Mouse (Mus musculus): Measurements from ENCODE around the gene Ntrk3. TPM values are rescaled to one million over a fixed set of nuclear protein-coding genes. Genes with fewer than 3 reads are reported as not detected.

Gene Ntrk3
- total RNA-seq, 2 experiments from 2014 or later, result 1.1 to 1.5 TPM

DNA sequence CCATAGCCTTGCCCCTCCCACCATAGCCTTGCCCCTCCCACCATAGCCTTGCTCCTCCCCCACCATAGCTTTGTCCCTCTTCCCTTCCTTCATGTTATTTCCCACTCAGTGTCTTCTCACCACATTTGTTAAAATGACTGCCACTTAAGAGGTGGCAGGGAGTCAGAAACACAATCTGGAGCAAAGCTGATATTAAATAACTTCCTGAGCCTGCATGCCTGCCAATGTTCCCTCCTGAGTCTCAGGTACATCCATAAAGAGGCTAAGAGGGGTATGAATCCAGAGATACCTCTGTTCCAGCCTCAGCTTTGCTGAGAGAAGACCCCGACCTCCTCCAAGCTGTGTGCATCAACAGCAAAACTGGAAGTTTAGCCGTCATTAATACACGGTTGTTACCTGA, 172.4 kb downstream of the Ntrk3 start:
- DNase-seq, result no peak
- TF ChIP-seq CTCF (IDR thresholded peaks at IDR 0.05), result no peak
- Histone ChIP-seq H3K4me3 (no peak overlapping the region), H3K27ac (no peak overlapping the region)
- intact Hi-C loops (cut with DNase I), result no loop called here

DNA sequence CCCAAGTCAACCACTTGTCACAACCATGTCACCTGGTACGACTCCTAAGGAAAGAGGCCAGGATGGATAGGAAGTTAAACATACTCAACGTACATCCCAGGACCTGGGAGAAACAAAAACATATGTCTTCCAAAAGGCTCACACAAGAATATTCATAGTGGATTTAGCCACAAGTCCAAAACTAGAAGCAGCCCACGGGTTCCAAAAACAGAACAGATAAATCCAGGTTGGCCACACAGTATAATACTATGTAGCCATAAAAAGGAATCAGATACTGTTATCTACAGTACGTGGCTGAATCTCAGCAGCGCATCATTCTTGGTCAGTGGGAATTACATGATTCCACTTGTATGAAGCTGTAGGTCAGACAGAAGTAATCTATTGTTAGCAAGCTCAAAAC, 179.3 kb downstream of the Ntrk3 start:
- no peak overlapping the region for H3K4me3 ChIP-seq
- TF ChIP-seq CTCF (IDR thresholded peaks at IDR 0.05), result no peak
- no peak for DNase-seq
- intact Hi-C loops (cut with DNase I), result no loop called here
- no peak overlapping the region for H3K27ac ChIP-seq

DNA sequence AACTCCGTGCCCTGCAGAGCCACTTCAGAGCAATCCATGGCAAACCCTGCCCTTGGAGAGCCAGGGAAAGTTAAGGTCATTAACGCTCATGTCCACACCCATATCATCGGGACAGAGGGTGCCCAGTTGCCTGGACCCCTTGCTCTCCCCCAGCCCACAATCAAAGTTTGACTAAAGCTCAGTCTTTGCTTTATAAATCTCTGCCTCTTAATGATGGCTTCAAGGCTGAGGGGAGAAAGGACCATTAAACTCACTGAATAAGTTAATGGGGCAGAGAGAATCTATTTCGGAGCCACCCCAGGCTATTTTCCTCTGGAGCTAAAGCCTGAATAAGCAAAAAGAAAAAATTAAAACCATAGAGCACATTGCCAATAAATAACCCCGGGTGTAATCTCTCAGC, 182.3 kb downstream of the Ntrk3 start:
- Histone ChIP-seq H3K4me3 (no peak overlapping the region), H3K27ac (no peak overlapping the region)
- intact Hi-C loops (cut with DNase I), result no loop called here
- DNase-seq, result no peak
- TF ChIP-seq CTCF (IDR thresholded peaks at IDR 0.05), result no peak

DNA sequence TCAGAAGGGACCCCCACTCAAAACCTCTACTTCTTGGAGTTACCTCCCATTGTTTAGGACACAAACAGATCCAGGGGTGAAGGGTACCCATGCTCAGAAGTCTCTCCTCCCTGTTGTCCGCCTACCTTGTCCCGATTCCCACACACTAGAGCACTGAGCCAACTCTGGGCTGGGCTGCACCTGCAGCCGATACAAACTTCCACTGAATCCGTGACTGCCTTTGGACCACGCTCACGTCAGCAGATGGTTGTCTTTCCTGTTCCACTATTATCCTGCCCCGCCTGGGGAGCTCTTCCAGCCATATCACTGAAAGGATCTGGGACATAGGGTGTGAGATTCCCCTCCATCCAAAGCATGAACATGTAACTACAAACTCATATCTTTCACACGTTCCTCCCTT, 188.4 kb downstream of the Ntrk3 start:
- no peak for TF ChIP-seq CTCF (IDR thresholded peaks at IDR 0.05)
- H3K27ac ChIP-seq, result no peak overlapping the region
- H3K4me3 ChIP-seq, result no peak overlapping the region
- DNase-seq, result no peak
- intact Hi-C loops (cut with DNase I), result no loop called here

DNA sequence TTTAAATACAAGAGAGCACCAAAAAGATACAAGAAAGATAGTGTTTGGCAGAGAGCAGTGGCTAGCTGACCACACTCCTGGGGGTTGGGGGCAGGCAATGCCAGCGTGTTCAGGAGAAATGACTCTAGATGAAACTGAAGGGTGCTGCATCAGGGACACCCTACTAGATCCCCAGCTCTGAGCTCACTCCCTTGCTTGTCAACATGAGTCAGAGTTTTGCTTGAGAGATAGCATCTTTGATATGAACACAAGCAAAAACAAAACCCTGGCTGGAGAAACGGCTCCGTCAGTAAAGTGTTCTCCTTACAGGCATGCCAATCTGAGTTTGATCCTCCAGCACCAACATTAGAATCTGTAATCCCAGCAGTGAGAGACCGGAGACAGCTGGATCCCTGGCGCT, 189.1 kb downstream of the Ntrk3 start:
- intact Hi-C loops (cut with DNase I), result no loop called here
- H3K27ac ChIP-seq, result no peak overlapping the region
- H3K4me3 ChIP-seq, result no peak overlapping the region
- no peak for DNase-seq
- no peak for TF ChIP-seq CTCF (IDR thresholded peaks at IDR 0.05)

DNA sequence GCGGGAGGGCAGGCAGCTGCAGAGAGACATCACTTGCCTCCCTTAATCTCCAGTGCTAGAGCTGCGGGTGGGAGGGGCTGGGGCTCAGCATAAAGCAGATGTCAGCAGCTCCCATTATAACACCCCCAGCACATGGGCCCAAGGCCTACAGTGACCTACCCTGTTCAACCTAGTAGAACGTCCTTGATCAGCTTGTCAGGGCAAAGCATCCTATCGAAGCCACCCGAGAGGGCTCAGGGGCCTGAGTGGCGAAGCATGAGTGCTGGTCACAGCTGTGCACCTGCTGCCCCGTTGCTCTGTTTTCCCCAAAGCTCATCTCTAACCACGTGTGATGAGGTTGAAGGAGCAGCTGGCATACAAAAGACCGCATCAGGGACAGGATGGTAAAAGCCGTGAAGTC, 191.3 kb downstream of the Ntrk3 start:
- TF ChIP-seq CTCF (IDR thresholded peaks at IDR 0.05), result no peak
- no peak overlapping the region for H3K27ac ChIP-seq
- intact Hi-C loops (cut with DNase I), result no loop called here
- no peak overlapping the region for H3K4me3 ChIP-seq
- DNase-seq, result no peak

DNA sequence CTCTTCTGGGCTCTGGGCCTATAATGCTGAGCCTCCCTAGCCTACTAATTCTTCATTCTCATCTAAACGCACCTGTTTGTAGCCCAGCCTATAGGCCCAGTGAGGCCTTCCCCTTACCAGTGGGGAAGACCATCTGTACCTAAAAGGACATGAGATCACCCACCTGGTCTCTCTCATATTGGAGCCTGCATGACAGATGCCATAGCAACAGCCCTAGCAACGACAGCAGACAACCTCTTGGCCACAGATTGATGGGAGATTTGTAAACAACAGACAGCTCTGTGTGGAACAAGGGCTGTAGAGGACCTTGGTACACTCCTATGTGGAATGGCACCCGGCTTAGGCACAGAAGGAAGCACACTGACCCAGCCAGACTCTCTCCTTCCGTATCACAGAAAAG, 195.3 kb downstream of the Ntrk3 start:
- intact Hi-C loops (cut with DNase I), result no loop called here

DNA sequence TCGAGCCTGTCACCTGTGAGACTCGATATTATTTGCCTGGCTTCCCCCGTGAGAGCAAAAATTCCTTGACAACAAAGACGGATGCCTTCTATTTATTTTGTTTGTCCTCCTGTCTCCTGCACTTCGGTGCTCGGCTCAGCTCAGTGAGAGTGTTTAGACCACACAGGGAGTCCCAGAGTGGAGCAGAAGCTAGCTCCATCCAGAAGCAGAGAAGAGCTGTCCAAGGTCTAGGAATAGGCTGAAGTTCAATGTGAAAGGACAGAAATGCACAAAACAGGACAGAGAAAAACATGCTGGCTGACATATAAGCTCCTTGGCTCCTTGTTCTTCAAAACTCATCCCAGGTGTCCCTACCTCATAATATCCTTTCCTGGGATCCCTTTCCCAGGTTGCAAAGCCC, 207.5 kb downstream of the Ntrk3 start:
- no peak for DNase-seq
- H3K27ac ChIP-seq, result no peak overlapping the region
- intact Hi-C loops (cut with DNase I), result no loop called here
- no peak overlapping the region for H3K4me3 ChIP-seq
- TF ChIP-seq CTCF (IDR thresholded peaks at IDR 0.05), result no peak

More for the DNA sequence above, 195.3 kb downstream of the Ntrk3 start:
- no peak for TF ChIP-seq CTCF (IDR thresholded peaks at IDR 0.05)
- no peak overlapping the region for H3K27ac ChIP-seq
- no peak overlapping the region for H3K4me3 ChIP-seq
- DNase-seq, result no peak

DNA sequence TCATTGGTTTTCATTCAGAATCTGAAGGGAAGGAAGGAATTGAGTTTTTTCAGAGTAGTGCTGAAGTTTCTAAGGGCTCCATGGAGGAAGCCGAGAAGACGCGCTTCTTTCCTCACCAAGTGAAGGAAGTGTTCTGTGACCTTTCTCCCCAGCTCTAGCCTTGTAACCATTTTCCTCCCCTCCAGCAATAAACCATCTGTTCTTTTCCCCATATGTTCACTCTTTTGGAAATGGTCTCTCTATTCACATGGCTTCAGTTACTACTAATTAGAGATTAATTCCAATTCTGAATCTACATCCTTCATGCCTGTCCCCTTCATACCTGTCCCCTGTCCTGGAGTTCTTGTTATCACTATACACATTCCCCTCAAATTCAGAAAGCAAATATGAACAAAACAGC, 209.8 kb downstream of the Ntrk3 start:
- H3K27ac ChIP-seq, result no peak overlapping the region
- intact Hi-C loops (cut with DNase I), result no loop called here
- no peak for TF ChIP-seq CTCF (IDR thresholded peaks at IDR 0.05)
- no peak for DNase-seq
- no peak overlapping the region for H3K4me3 ChIP-seq

DNA sequence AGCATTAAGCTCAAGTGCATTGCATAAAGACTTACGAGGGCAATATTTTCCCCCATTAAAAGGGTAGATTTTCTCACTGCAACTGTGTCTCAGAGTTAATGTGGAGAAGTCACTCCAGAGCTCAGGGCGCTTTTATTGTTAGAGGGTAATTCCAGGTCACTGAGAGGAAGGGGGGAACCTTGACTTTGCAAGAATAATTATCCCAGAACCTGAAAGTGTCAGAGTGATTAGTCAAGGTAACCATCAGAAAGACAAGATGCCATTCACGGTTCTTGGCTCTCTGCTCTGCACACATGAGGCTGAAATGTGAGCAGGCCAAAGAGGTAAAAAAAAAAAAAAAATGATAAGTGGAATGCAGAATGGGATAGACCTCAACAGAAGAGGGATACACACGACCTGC, 210.2 kb downstream of the Ntrk3 start:
- H3K27ac ChIP-seq, result no peak overlapping the region
- intact Hi-C loops (cut with DNase I), result no loop called here
- no peak for TF ChIP-seq CTCF (IDR thresholded peaks at IDR 0.05)
- no peak for DNase-seq
- H3K4me3 ChIP-seq, result no peak overlapping the region

DNA sequence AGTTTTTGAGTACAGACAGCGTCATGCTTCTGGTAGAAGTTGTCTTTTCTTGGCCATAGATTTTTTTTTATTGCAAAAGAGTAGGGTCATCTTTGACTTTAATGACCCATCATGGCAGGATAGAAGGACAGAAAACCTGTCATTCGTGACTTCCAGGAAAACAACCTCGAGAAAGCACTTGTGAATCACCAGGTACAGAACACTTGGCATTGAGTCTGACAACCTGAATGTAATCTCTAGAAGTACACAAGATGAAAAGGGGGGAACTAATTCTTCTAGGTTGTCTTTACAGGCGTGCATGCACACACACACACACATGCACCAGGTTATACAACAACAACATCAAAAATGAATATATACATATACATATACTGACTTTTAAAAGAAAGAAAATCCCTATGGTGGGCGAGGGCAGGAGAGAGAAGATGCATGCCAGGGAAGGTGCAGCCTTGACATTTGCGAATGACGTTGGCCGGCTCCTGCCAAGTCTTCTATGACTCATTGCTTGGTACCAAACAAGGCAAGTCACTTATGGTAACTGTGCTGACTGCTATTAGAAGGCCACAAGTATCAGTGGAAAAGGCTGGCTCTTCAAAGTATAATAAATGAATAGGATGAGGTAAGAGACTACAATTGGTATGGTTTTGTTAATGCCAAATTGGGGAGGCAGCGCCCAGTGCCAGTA, 217.4 kb downstream of the Ntrk3 start:
- TF ChIP-seq CTCF (IDR thresholded peaks at IDR 0.05), result no peak
- H3K4me3 ChIP-seq, result no peak overlapping the region
- DNase-seq, result no peak
- intact Hi-C loops (cut with DNase I), result no loop called here
- no peak overlapping the region for H3K27ac ChIP-seq

DNA sequence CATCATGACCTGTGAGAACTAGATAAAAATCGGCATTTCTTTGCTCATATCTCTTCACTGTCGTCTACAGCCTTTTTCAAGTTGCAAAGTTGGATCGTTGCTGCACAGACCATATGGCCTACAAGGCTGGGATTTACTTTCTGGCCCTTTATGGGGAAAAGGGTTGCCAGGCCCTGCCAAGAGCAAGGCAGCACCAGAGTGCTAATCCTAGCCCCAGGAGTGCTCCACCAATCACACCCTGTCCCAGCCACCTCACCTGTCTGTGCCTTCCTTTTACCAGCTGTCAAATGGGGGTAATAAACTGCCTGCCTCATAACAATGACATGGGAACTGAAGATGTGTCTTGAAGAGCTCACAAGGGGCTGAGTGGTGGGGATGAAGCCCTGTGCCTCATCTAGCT, 218.1 kb downstream of the Ntrk3 start:
- intact Hi-C loops (cut with DNase I), result no loop called here
- H3K4me3 ChIP-seq, result no peak overlapping the region
- no peak overlapping the region for H3K27ac ChIP-seq
- TF ChIP-seq CTCF (IDR thresholded peaks at IDR 0.05), result no peak
- no peak for DNase-seq

DNA sequence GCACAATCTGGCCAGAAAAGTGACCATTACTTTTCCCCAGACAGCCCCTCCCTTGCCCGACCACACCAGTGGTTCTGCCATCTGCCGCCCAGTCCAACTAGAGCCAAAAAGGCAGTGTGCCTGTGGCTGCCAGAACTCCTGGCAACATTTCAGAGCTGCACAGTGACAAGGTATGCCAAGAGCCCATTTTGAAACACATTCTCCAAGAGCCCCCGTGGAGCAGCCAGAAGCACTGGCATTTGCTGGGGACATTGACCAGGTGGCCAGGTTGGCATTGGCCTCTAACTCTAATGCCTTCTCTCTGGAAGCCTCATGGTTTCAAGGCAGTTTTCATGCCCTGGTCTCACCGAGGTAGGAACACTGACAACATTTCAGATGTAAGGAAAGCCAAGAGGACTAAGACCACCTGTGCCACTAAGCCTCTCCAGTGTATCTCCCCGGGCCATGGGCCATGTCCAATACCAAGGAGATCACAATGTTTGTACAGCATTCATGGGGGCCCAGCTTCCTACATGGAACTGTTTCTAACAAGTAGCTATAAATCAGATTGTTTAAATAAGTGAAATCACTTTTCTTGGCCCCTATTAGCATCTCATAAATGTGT, 218.9 kb downstream of the Ntrk3 start:
- no peak for TF ChIP-seq CTCF (IDR thresholded peaks at IDR 0.05)
- DNase-seq, result no peak

DNA sequence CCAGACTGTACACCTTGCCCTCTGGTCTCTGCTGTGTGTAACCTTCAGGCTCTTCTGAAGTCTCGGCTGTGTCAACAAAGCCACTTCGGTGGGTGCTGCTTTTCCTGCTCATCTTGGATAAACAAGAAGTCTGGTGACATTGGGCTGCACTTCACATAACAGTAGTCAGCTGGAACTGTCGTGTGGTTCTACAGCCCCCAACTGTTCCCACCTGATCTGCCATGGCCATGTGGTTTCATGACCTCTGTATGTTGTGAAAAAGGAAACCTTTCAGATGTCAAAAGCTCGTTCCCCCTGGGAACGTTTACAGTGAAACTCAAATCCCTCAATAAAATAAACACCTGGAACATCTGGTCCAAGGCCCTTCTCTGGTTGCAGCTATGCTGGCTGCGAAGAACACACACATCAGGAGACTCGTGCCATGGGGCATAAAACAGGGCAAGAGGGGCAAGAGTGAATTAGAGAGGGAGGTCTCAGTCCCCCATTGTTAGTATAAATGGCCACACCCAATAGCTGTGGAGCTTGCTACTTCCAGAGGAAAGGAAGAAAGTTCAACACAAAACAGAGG, 222.7 kb downstream of the Ntrk3 start:
- Histone ChIP-seq H3K4me3 (no peak overlapping the region), H3K27ac (no peak overlapping the region)
- intact Hi-C loops (cut with DNase I), result no loop called here
- no peak for DNase-seq
- TF ChIP-seq CTCF (IDR thresholded peaks at IDR 0.05), result no peak

More for the DNA sequence above, 218.9 kb downstream of the Ntrk3 start:
- H3K4me3 ChIP-seq, result no peak overlapping the region
- intact Hi-C loops (cut with DNase I), result no loop called here
- no peak overlapping the region for H3K27ac ChIP-seq

Data from gastrocnemius, adult 2 months (tissue).